Mouse (Mus musculus): ENCODE results near the gene St7. TPM values are rescaled to one million over a fixed set of nuclear protein-coding genes. Genes with fewer than 3 reads are reported as not detected.

St7 gene
- polyA plus RNA-seq, 2 experiments = 29.7 to 33.0 TPM

DNA sequence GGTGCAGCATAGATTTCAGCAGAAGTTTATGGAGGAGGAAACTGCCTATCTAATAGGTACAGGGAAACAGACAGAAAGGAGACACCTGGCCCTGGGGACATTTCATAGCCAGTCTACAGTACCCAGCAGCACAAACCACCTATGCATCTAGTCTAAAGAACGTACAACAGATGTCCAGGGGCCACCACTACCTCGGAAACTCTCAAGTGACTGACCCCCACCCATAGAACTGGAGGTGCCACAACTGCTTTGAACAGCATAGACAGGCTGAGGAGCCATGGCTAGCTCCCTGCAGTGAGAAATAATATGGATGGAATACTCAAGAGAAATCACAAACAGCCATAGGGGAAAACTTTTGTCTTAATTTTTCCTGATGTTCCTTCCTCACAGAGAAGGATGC is 220.1 kb downstream of the St7 start:
- 83% methylated on average over 2 of the region's 2 CpGs for WGBS

DNA sequence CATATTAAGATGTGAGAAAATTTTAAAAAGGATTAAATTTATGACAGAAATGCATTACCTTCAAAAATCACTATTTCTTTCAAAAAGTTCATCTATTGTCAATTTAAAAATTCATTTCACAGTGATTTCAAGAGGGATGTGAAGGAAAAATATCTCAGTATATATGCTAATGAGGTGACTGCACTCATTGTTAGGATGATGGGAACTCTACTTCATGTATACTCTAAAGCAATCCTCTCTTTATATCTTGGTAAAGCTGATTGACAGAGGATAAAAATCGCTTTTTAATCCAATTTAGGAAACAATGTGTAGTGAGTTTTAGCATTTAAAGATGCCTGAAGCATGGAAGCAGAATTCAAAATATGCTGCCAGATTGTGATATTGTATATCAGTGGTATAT is 220.6 kb downstream of the St7 start:
- H3K4me3 ChIP-seq (replicated peaks; ENCODE audit: low read length) = no peak overlapping the region
- no peak overlapping the region for H3K9ac ChIP-seq (ENCODE audit: low read depth, low read length, severe bottlenecking)
- H3K36me3 ChIP-seq (ENCODE audit: control insufficient read depth, insufficient read depth, low read length) = no peaks in the 10 kb centered on the region
- no peaks in the 10 kb centered on the region for H3K4me1 ChIP-seq (ENCODE audit: control insufficient read depth, insufficient read depth, low read length)
- no peak for TF ChIP-seq POLR2A (IDR thresholded peaks at IDR 0.05; ENCODE audit: borderline replicate concordance, extremely low read depth, insufficient read depth, insufficient read length)
- H3K27me3 ChIP-seq (ENCODE audit: control insufficient read depth, insufficient read depth, low read length) = no peaks in the 10 kb centered on the region
- no peak overlapping the region for H3K27ac ChIP-seq (replicated peaks; ENCODE audit: low read depth, low read length)
- no peaks in the 10 kb centered on the region for H3K9me3 ChIP-seq (ENCODE audit: control insufficient read depth, low read length)
- no peak overlapping the region for H3K4me2 ChIP-seq (replicated peaks; ENCODE audit: low read depth, low read length, severe bottlenecking)
- WGBS = 92% methylated on average over 1 of the region's 1 CpGs
- DNase-seq (ENCODE audit: low spot score) (no peak), ATAC-seq (ENCODE audit: low FRiP score, low read depth) (no peak)

More for the DNA sequence above, 220.1 kb downstream of the St7 start:
- Histone ChIP-seq H3K4me2 (replicated peaks; ENCODE audit: low read depth, low read length, severe bottlenecking) (no peak overlapping the region), H3K27me3 (ENCODE audit: control insufficient read depth, insufficient read depth, low read length) (no peaks in the 10 kb centered on the region), H3K4me3 (replicated peaks; ENCODE audit: low read length) (no peak overlapping the region), H3K36me3 (ENCODE audit: control insufficient read depth, insufficient read depth, low read length) (no peaks in the 10 kb centered on the region), H3K4me1 (ENCODE audit: control insufficient read depth, insufficient read depth, low read length) (no peaks in the 10 kb centered on the region), H3K27ac (replicated peaks; ENCODE audit: low read depth, low read length) (no peak overlapping the region), H3K9me3 (ENCODE audit: control insufficient read depth, low read length) (no peaks in the 10 kb centered on the region), H3K9ac (ENCODE audit: low read depth, low read length, severe bottlenecking) (no peak overlapping the region)
- no peak for TF ChIP-seq POLR2A (IDR thresholded peaks at IDR 0.05; ENCODE audit: borderline replicate concordance, extremely low read depth, insufficient read depth, insufficient read length)
- ATAC-seq (ENCODE audit: low FRiP score, low read depth) (no peak), DNase-seq (ENCODE audit: low spot score) (no peak)

DNA sequence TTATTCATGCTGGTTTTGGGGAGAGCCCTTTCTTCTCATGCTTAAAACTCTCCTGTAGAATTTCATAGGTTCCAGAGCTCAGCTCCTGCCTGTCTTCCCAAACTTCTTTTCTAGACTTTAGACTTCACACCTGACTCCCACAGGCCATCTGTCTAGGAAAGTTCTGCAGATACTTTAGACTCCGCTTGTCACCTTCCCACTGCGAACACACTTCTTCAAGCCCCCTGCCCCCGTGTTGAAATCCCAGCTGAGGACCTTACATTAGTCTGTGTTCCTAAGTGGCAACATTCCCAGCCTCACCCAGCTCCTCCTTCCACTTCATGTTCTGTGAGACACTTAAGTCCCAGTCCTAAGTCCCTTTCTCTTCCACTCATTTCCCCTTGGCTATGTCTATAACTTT is 221.6 kb downstream of the St7 start:
- Histone ChIP-seq H3K36me3 (ENCODE audit: control insufficient read depth, insufficient read depth, low read length) (no peaks in the 10 kb centered on the region), H3K27ac (replicated peaks; ENCODE audit: low read depth, low read length) (no peak overlapping the region), H3K4me3 (replicated peaks; ENCODE audit: low read length) (no peak overlapping the region), H3K9ac (ENCODE audit: low read depth, low read length, severe bottlenecking) (no peak overlapping the region), H3K4me2 (replicated peaks; ENCODE audit: low read depth, low read length, severe bottlenecking) (no peak overlapping the region), H3K4me1 (ENCODE audit: control insufficient read depth, insufficient read depth, low read length) (no peaks in the 10 kb centered on the region), H3K9me3 (ENCODE audit: control insufficient read depth, low read length) (no peaks in the 10 kb centered on the region), H3K27me3 (ENCODE audit: control insufficient read depth, insufficient read depth, low read length) (no peaks in the 10 kb centered on the region)
- DNase-seq (ENCODE audit: low spot score) (no peak), ATAC-seq (ENCODE audit: low FRiP score, low read depth) (no peak)
- TF ChIP-seq POLR2A (IDR thresholded peaks at IDR 0.05; ENCODE audit: borderline replicate concordance, extremely low read depth, insufficient read depth, insufficient read length) = no peak
- WGBS = 79% methylated on average over 3 of the region's 3 CpGs

DNA sequence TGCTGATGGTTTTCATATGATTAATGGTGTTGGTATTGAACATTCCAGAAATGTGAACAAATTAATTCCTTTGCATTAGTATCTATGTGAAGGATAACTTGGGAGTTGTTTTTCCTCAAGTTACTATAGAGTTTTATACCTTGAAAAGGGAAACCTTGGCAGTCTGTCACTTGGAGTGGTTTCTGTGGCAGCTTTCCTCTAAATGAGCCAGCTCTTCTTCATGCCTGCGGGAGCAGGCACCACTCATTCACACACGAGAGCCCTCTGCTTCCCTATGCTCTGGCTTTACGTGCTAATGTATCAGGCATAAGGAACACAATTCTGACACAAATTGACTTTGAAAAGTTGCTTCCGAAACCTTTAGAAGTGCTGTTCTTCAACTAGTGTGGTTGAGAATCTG is 224.5 kb downstream of the St7 start:
- Histone ChIP-seq H3K27ac (replicated peaks; ENCODE audit: low read depth, low read length) (no peak overlapping the region), H3K9ac (ENCODE audit: low read depth, low read length, severe bottlenecking) (no peak overlapping the region), H3K4me2 (replicated peaks; ENCODE audit: low read depth, low read length, severe bottlenecking) (no peak overlapping the region), H3K4me1 (ENCODE audit: control insufficient read depth, insufficient read depth, low read length) (no peaks in the 10 kb centered on the region), H3K4me3 (replicated peaks; ENCODE audit: low read length) (no peak overlapping the region), H3K9me3 (ENCODE audit: control insufficient read depth, low read length) (no peaks in the 10 kb centered on the region), H3K36me3 (ENCODE audit: control insufficient read depth, insufficient read depth, low read length) (no peaks in the 10 kb centered on the region), H3K27me3 (ENCODE audit: control insufficient read depth, insufficient read depth, low read length) (no peaks in the 10 kb centered on the region)
- no peak for TF ChIP-seq POLR2A (IDR thresholded peaks at IDR 0.05; ENCODE audit: borderline replicate concordance, extremely low read depth, insufficient read depth, insufficient read length)
- DNase-seq (ENCODE audit: low spot score) (no peak), ATAC-seq (ENCODE audit: low FRiP score, low read depth) (no peak)
- WGBS = 76% methylated on average over 4 of the region's 4 CpGs

DNA sequence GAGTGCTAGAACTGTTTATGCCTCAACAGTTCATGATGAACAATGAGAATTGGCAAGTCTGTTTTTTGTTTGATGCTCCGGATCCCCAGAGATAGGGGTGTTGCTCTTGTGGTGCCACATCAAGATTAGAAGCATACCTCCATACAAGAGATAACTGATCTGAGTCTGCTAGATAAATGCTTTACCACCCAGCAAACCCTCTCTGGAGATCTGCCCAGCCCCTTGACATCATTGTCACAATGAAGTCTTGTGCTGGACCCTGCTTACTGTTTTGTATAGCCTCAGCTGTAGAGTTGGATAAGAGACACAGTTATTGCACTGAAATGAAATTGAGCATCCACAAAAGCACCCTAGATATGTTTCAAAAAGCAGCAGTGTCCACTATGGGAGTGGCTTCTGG is 229.4 kb downstream of the St7 start:
- no peaks in the 10 kb centered on the region for H3K9me3 ChIP-seq (ENCODE audit: control insufficient read depth, low read length)
- DNase-seq (ENCODE audit: low spot score) (no peak), ATAC-seq (ENCODE audit: low FRiP score, low read depth) (no peak)
- H3K9ac ChIP-seq (ENCODE audit: low read depth, low read length, severe bottlenecking) = no peak overlapping the region
- H3K27ac ChIP-seq (replicated peaks; ENCODE audit: low read depth, low read length) = no peak overlapping the region
- no peaks in the 10 kb centered on the region for H3K27me3 ChIP-seq (ENCODE audit: control insufficient read depth, insufficient read depth, low read length)
- H3K36me3 ChIP-seq (ENCODE audit: control insufficient read depth, insufficient read depth, low read length) = no peaks in the 10 kb centered on the region
- 94% methylated on average over 1 of the region's 1 CpGs for WGBS
- no peak overlapping the region for H3K4me2 ChIP-seq (replicated peaks; ENCODE audit: low read depth, low read length, severe bottlenecking)
- no peaks in the 10 kb centered on the region for H3K4me1 ChIP-seq (ENCODE audit: control insufficient read depth, insufficient read depth, low read length)
- no peak for TF ChIP-seq POLR2A (IDR thresholded peaks at IDR 0.05; ENCODE audit: borderline replicate concordance, extremely low read depth, insufficient read depth, insufficient read length)
- H3K4me3 ChIP-seq (replicated peaks; ENCODE audit: low read length) = no peak overlapping the region

DNA sequence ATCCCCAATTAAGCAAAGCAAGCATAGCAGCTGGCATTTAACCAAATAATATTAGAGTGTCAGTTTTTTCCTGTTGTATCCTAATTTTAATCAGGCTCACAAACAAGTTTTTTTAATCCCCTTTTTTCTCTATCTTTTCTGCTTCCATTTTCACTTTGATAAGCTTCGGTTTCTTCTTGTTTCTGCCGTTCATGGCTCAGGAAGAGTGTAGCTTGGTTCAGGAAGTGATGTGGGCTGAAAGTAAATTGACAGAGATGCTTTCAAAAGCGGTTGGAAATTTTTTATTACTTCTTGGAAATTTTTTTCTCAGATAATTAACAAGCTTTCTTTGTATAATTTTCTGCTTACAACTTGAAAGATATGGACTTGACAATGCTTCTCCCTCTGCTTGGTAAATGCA is 230.2 kb downstream of the St7 start:
- TF ChIP-seq POLR2A (IDR thresholded peaks at IDR 0.05; ENCODE audit: borderline replicate concordance, extremely low read depth, insufficient read depth, insufficient read length) = no peak
- WGBS = 79% methylated on average over 3 of the region's 3 CpGs
- no peaks in the 10 kb centered on the region for H3K27me3 ChIP-seq (ENCODE audit: control insufficient read depth, insufficient read depth, low read length)

More for the DNA sequence above, 230.2 kb downstream of the St7 start:
- Histone ChIP-seq H3K9ac (ENCODE audit: low read depth, low read length, severe bottlenecking) (no peak overlapping the region), H3K36me3 (ENCODE audit: control insufficient read depth, insufficient read depth, low read length) (no peaks in the 10 kb centered on the region), H3K4me2 (replicated peaks; ENCODE audit: low read depth, low read length, severe bottlenecking) (no peak overlapping the region), H3K27ac (replicated peaks; ENCODE audit: low read depth, low read length) (no peak overlapping the region), H3K4me3 (replicated peaks; ENCODE audit: low read length) (no peak overlapping the region), H3K9me3 (ENCODE audit: control insufficient read depth, low read length) (no peaks in the 10 kb centered on the region), H3K4me1 (ENCODE audit: control insufficient read depth, insufficient read depth, low read length) (no peaks in the 10 kb centered on the region)
- ATAC-seq (ENCODE audit: low FRiP score, low read depth) = no peak
- DNase-seq (ENCODE audit: low spot score) = no peak

Data from limb, embryonic 14.5 days (tissue).